Mouse (Mus musculus) bone marrow, adult 2 months (tissue): ENCODE results near the gene Zfp84. TPM values are rescaled to one million over a fixed set of nuclear protein-coding genes. Genes with fewer than 3 reads are reported as not detected.
A peak's percentile ranks its signal among the peaks of the same experiment; 100 is the strongest.

Source experiments
- H3K27ac ChIP-seq: fragments of 200-500 bp; 2 replicates; pipeline ENCODE4 v1.5.1; 2012; ENCODE audit warnings: low read depth, mild to moderate bottlenecking, control low read depth, inconsistent platforms, low read length; ENCODE audit not compliant: control insufficient read depth, poor library complexity, insufficient read depth
- H3K4me1 ChIP-seq: fragments of 200-500 bp; 2 replicates; pipeline ENCODE4 v1.6.1; 2011; ENCODE audit warnings: low read length; ENCODE audit not compliant: control insufficient read depth, insufficient read depth
- H3K4me3 ChIP-seq: fragments of 200-500 bp; replicated peaks from 2 replicates; pipeline ENCODE3; 2011; ENCODE audit warnings: mild to moderate bottlenecking, low read depth, low read length, control low read depth; ENCODE audit not compliant: control insufficient read depth
- CTCF ChIP-seq: fragments of 200-500 bp; IDR thresholded peaks from 2 replicates; pipeline ENCODE4 v1.5.1; 2011; ENCODE audit warnings: low read length, control low read depth; ENCODE audit not compliant: control insufficient read depth, insufficient read depth
- POLR2A ChIP-seq: fragments of 200-500 bp; IDR thresholded peaks from 2 replicates; pipeline ENCODE4 v1.6.1; 2011; ENCODE audit warnings: low read depth, mild to moderate bottlenecking, control low read depth, low read length, borderline replicate concordance; ENCODE audit not compliant: control insufficient read depth
- WGBS: fragments of 180-500 bp; shearing (Covaris S2); methylation state at CpG from one replicate; pipeline ENCODE4 v1.1.7; 2018; 5-methylcytosine and 5-hydroxymethylcytosine counted together
- polyA plus RNA-seq: library from polyadenylated mRNA; stranded (reverse); fragments of >200 nt; gene quantifications from 2 replicates; pipeline ENCODE4 v1.2.4, GENCODE M21; 2011; ENCODE audit warnings: low replicate concordance; ENCODE audit not compliant: missing spikeins, insufficient read depth, insufficient read length

Gene Zfp84
- polyA plus RNA-seq, 1 experiment = 3.3 TPM

- WGBS = 1% methylated on average over 10 of the region's 10 CpGs
- TF ChIP-seq POLR2A = no peak
- TF ChIP-seq CTCF = no peak
- Histone ChIP-seq H3K4me1 (no peaks in the 10 kb centered on the region; the same call in 1 of the 2 replicates), H3K27ac (peak overlapping the region; percentile 29), H3K4me3 (peak overlapping the region; percentile 71)
Measured at GRCm38 (mm10) chr7:29768980-29769379, 628 bp downstream of the Zfp84 start.

GRCm38 (mm10) chr7:29773503-29773902 is 5.2 kb downstream of the Zfp84 start:
- WGBS = 91% methylated on average over 7 of the region's 7 CpGs
- Histone ChIP-seq H3K4me1 (no peaks in the 10 kb centered on the region), H3K4me3 (no peak overlapping the region), H3K27ac (no peak overlapping the region)
- TF ChIP-seq POLR2A = no peak
- no peak for TF ChIP-seq CTCF

GRCm38 (mm10) chr7:29774371-29774770 is 6.0 kb downstream of the Zfp84 start:
- no peak for TF ChIP-seq CTCF
- TF ChIP-seq POLR2A = no peak
- Histone ChIP-seq H3K4me3 (no peak overlapping the region), H3K27ac (no peak overlapping the region), H3K4me1 (no peaks in the 10 kb centered on the region)
- 93% methylated on average over 3 of the region's 3 CpGs for WGBS

- 94% methylated on average over 19 of the region's 19 CpGs for WGBS
- TF ChIP-seq POLR2A (no peak), CTCF (no peak)
Measured at GRCm38 (mm10) chr7:29776568-29776967, 8.2 kb downstream of the Zfp84 start.

GRCm38 (mm10) chr7:29777372-29777771 is 9.0 kb downstream of the Zfp84 start:
- H3K4me3 ChIP-seq = no peak overlapping the region
- TF ChIP-seq POLR2A (no peak), CTCF (no peak)
- H3K4me1 ChIP-seq = no peaks in the 10 kb centered on the region
- WGBS = 95% methylated on average over 10 of the region's 10 CpGs
- H3K27ac ChIP-seq = no peak overlapping the region

More at GRCm38 (mm10) chr7:29776568-29776967, 8.2 kb downstream of the Zfp84 start:
- Histone ChIP-seq H3K27ac (no peak overlapping the region), H3K4me1 (no peaks in the 10 kb centered on the region), H3K4me3 (no peak overlapping the region)

GRCm38 (mm10) chr7:29783871-29784551 is 15.7 kb downstream of the Zfp84 start, which contains the start of gene Zfp30:
TSS of gene Zfp30 (plus strand) at chr7:29783998.
- Histone ChIP-seq H3K4me1 (no peaks in the 10 kb centered on the region; the same call in 1 of the 2 replicates), H3K27ac (0 out of 2 replicates have a peak within 1 kb of the TSS, but pooled peaks have one; percentile 4), H3K4me3 (peak within 1 kb of the TSS; percentile 67)
- no peak for TF ChIP-seq CTCF
- no peak for TF ChIP-seq POLR2A
- under 1% methylated on average over 45 of the region's 45 CpGs for WGBS

- H3K4me3 ChIP-seq = no peak overlapping the region
- WGBS = 68% methylated on average over 8 of the region's 8 CpGs
- TF ChIP-seq POLR2A (no peak), CTCF (no peak)
Measured at GRCm38 (mm10) chr7:29785023-29785422, 16.7 kb downstream of the Zfp84 start.

GRCm38 (mm10) chr7:29785888-29786287 is 17.5 kb downstream of the Zfp84 start:
- Histone ChIP-seq H3K4me1 (no peaks in the 10 kb centered on the region; the same call in 1 of the 2 replicates), H3K4me3 (no peak overlapping the region), H3K27ac (no peak overlapping the region)
- TF ChIP-seq POLR2A = no peak
- no peak for TF ChIP-seq CTCF
- WGBS = 81% methylated on average over 5 of the region's 5 CpGs

More at GRCm38 (mm10) chr7:29785023-29785422, 16.7 kb downstream of the Zfp84 start:
- Histone ChIP-seq H3K27ac (no peak overlapping the region), H3K4me1 (no peaks in the 10 kb centered on the region; the same call in 1 of the 2 replicates)
